Mouse (Mus musculus) urinary bladder, postnatal 0 days (tissue): ENCODE data around the gene Bcl2a1d. TPM values are rescaled to one million over a fixed set of nuclear protein-coding genes. Genes with fewer than 3 reads are reported as not detected.

Experiments used
- polyA plus RNA-seq: library from polyadenylated mRNA; unstranded; fragments of >200 nt; fragmentation: Nextera tagmentation; extraction: Ambion mirVana; gene quantifications from 2 replicates; pipeline ENCODE4 v1.2.1, GENCODE M21; 2015

The Bcl2a1d gene
- 0.40 and 1.3 TPM in 2 replicates for polyA plus RNA-seq

GRCm38 (mm10) chr9:88731728-88732127 is at the start of gene Bcl2a1d:
Gene Bcl2a1d (minus strand): TSS chr9:88731914.

DNA sequence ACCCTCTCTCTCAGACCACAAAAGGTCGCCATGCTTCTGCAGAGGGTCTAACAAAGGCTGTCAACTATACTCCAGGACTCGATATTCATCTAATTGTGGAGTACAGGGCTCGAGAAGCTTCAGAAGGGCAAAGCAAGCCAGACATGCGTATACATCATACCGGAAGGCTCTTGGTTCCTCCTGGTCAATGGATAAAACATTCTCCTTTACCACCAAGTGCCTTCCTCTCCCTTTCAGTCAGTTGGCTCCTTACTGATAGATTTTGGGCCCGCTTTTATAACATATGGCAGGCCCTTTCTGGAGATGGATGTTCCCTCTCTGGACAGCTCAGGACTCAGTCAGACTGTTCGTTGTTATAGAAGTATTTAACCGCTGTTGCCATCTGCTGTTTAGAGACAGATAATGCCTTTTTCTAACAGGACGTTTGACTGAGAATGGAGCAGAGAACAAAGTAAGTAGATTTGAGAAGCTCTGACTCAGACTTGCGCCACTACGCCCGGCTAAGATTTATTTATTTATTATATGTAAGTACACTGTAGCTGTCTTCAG is 11.7 kb downstream of the Bcl2a1d start, which contains the start of gene Mthfsl:
TSS of gene Mthfsl (minus strand) at position 308 of the 549 bp plus-strand sequence.

Other genes with a start within 250 kb of the Bcl2a1d start
- 52.4 and 70.8 TPM in 2 replicates for gene Syncrip, start 249.3 kb downstream of the Bcl2a1d start, polyA plus RNA-seq
- 6.1 and 8.3 TPM in 2 replicates for gene Zfp949, start 183.9 kb downstream of the Bcl2a1d start, polyA plus RNA-seq
- not detected in 2 replicates for gene Trim43a, start 151.0 kb downstream of the Bcl2a1d start, polyA plus RNA-seq
- gene Mthfsl, start 11.6 kb downstream of the Bcl2a1d start, polyA plus RNA-seq: 33.5 and 35.4 TPM in 2 replicates
- gene Trim43c, start 107.2 kb upstream of the Bcl2a1d start, polyA plus RNA-seq: not detected in 2 replicates
- gene Bcl2a1a, start 225.0 kb upstream of the Bcl2a1d start, polyA plus RNA-seq: 0.30 and 0.81 TPM in 2 replicates